Mouse (Mus musculus) myocyte (in vitro differentiated cells): ENCODE measurements around the gene Tmem151b. TPM values are rescaled to one million over a fixed set of nuclear protein-coding genes. Genes with fewer than 3 reads are reported as not detected.

Experiments
- H3K27me3 ChIP-seq: one replicate; pipeline ENCODE4 v1.6.1; 2011; ENCODE audit not compliant: control insufficient read depth, insufficient read depth, insufficient read length
- H3K36me3 ChIP-seq: one replicate; pipeline ENCODE4 v1.6.1; 2011; ENCODE audit not compliant: control insufficient read depth, insufficient read depth
- H3K4me2 ChIP-seq: one replicate; pipeline ENCODE4 v1.6.1; 2011; ENCODE audit warnings: low read depth, control low read depth
- H3K4me3 ChIP-seq: one replicate; pipeline ENCODE4 v1.5.1; 2011; ENCODE audit warnings: mild to moderate bottlenecking, control low read depth, moderate library complexity
- H3K79me2 ChIP-seq: one replicate; pipeline ENCODE4 v1.6.1; 2011; ENCODE audit not compliant: control insufficient read depth, insufficient read depth
- H3ac ChIP-seq: one replicate; pipeline ENCODE4 v1.6.1; 2011; ENCODE audit not compliant: control insufficient read depth, insufficient read length
- CEBPB ChIP-seq: IDR thresholded peaks from 2 replicates; pipeline ENCODE4 v1.6.1; 2011; ENCODE audit warnings: mild to moderate bottlenecking, moderate library complexity; ENCODE audit not compliant: poor library complexity, insufficient read depth, severe bottlenecking
- E2F4 ChIP-seq: IDR thresholded peaks from one replicate; pipeline ENCODE4 v1.6.1; 2011; ENCODE audit warnings: mild to moderate bottlenecking, control low read depth, moderate library complexity; ENCODE audit not compliant: insufficient read depth
- MAX ChIP-seq: IDR thresholded peaks from one replicate; pipeline ENCODE4 v1.6.1; 2011; ENCODE audit warnings: low read depth, mild to moderate bottlenecking, control low read depth
- MYOD1 ChIP-seq, 3 experiments: IDR thresholded peaks; one replicate each; pipeline ENCODE4 v1.6.1; 2011; ENCODE audit warnings: control low read depth in 2 of 3, low read depth in 2 of 3, mild to moderate bottlenecking in 2 of 3, moderate library complexity in 1 of 3; ENCODE audit not compliant: insufficient read length in 2 of 3, control insufficient read depth in 1 of 3
- MYOG ChIP-seq, 3 experiments: IDR thresholded peaks; one replicate each; pipeline ENCODE4 v1.6.1; 2011; ENCODE audit warnings: control low read depth in 2 of 3, low read depth in 2 of 3, mild to moderate bottlenecking in 2 of 3; ENCODE audit not compliant: insufficient read length in 2 of 3, control insufficient read depth in 1 of 3, insufficient read depth in 1 of 3
- POLR2A ChIP-seq: IDR thresholded peaks from one replicate; pipeline ENCODE4 v1.6.1; 2011; ENCODE audit warnings: low read depth, mild to moderate bottlenecking, control low read depth, moderate library complexity; ENCODE audit not compliant: insufficient read length
- POLR2AphosphoS2 ChIP-seq: IDR thresholded peaks from one replicate; pipeline ENCODE4 v1.6.1; 2011; ENCODE audit warnings: low read depth, control low read depth; ENCODE audit not compliant: insufficient read length
- REST ChIP-seq: IDR thresholded peaks from one replicate; pipeline ENCODE4 v1.6.1; 2011; ENCODE audit warnings: mild to moderate bottlenecking, control low read depth, moderate library complexity; ENCODE audit not compliant: insufficient read depth, insufficient read length
- SRF ChIP-seq: IDR thresholded peaks from one replicate; pipeline ENCODE4 v1.6.1; 2011; ENCODE audit warnings: low read depth; ENCODE audit not compliant: control insufficient read depth, insufficient read length
- TCF12 ChIP-seq: IDR thresholded peaks from one replicate; pipeline ENCODE4 v1.6.1; 2011; ENCODE audit warnings: mild to moderate bottlenecking, control low read depth; ENCODE audit not compliant: poor library complexity, insufficient read depth, severe bottlenecking
- TCF3 ChIP-seq: IDR thresholded peaks from one replicate; pipeline ENCODE4 v1.6.1; 2011; ENCODE audit warnings: low read depth, control low read depth; ENCODE audit not compliant: insufficient read length
- USF1 ChIP-seq: IDR thresholded peaks from one replicate; pipeline ENCODE4 v1.6.1; 2011; ENCODE audit warnings: low read depth, mild to moderate bottlenecking, control low read depth, moderate library complexity
- polyA plus RNA-seq: library from polyadenylated mRNA; unstranded; fragments of >200 nt; fragmentation: generic; extraction: Trizol; gene quantifications from one replicate; pipeline ENCODE4 v1.2.1, GENCODE M21; 2012; ENCODE audit warnings: missing spikeins

The Tmem151b gene
- polyA plus RNA-seq, 1 experiment: 0.30 TPM

DNA sequence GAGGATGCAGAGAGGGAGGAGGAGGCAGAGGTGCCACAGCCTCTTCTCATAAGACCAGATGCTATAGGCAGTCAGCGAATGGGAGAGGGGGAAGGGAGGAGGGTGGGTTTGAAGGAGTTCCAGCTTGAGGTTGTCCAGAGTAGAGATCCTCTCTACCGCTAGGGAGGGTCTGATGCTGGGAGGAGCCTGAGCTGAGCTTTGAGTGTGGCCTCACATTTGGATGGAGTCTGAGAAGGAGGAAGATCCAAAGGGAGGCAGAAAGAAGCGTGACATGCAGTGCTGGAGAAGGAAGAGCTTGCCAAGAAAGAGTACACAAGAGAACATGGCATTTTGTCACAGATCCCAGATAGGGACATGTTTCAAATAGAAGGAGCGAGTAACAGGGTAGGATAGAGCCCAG, 11.1 kb downstream of the Tmem151b start:
- H3K79me2 ChIP-seq: no peaks in the 10 kb centered on the region

GRCm38 (mm10) chr17:45536264-45536663, 13.2 kb downstream of the Tmem151b start:
- Histone ChIP-seq H3K4me2 (no peak overlapping the region), H3K36me3 (no peaks in the 10 kb centered on the region), H3K27me3 (peaks cover 61% of the 10 kb centered on the region), H3ac (no peak overlapping the region), H3K79me2 (no peaks in the 10 kb centered on the region), H3K4me3 (no peak overlapping the region)
- TF ChIP-seq MYOD1 (IDR thresholded peaks at IDR 0.05; ENCODE audit: control insufficient read depth in 1 of 3, insufficient read length in 2 of 3, low read depth in 2 of 3) (no peak), REST (peak; percentile 78)

More for the DNA sequence above, 11.1 kb downstream of the Tmem151b start:
- no peak overlapping the region for H3K4me3 ChIP-seq
- H3K36me3 ChIP-seq: no peaks in the 10 kb centered on the region
- TF ChIP-seq MAX: no peak
- TF ChIP-seq POLR2AphosphoS2: no peak
- TF ChIP-seq MYOD1 (IDR thresholded peaks at IDR 0.05; ENCODE audit: control insufficient read depth in 1 of 3, insufficient read length in 2 of 3, low read depth in 2 of 3): no peak
- no peak for TF ChIP-seq TCF12
- no peak for TF ChIP-seq SRF
- no peak for TF ChIP-seq E2F4
- H3K27me3 ChIP-seq: peaks cover 60% of the 10 kb centered on the region
- no peak overlapping the region for H3ac ChIP-seq
- no peak overlapping the region for H3K4me2 ChIP-seq

DNA sequence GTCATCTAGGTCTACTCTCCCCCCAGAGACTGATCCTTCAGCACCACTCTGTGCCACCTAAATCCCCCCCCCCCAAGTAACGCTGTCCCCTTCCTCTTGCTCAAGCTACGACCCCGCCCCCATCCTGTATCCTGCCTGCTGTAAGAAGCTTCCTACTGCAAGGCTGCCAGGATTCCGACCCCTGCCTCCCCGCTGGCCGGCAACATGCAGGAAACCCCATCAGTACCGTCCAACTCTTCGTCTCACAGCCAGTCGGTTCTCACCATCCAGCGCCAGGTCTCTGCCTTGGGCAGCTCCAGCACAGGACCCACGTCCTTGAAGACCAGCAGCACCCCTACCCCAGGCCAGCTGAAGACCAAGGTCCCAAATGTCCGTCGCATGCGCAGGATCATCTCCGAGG, 16.6 kb downstream of the Tmem151b start:
- Histone ChIP-seq H3K4me2 (no peak overlapping the region), H3ac (no peak overlapping the region), H3K27me3 (peaks cover 57% of the 10 kb centered on the region), H3K36me3 (no peaks in the 10 kb centered on the region), H3K4me3 (no peak overlapping the region), H3K79me2 (no peaks in the 10 kb centered on the region)
- TF ChIP-seq POLR2AphosphoS2 (no peak), E2F4 (no peak), CEBPB (no peak), TCF12 (no peak), MAX (no peak), POLR2A (no peak), SRF (no peak), REST (no peak), MYOD1 (IDR thresholded peaks at IDR 0.05; ENCODE audit: control insufficient read depth in 1 of 3, insufficient read length in 2 of 3, low read depth in 2 of 3) (no peak), TCF3 (no peak)

GRCm38 (mm10) chr17:45530346-45530782, 19.1 kb downstream of the Tmem151b start:
- Histone ChIP-seq H3K79me2 (no peaks in the 10 kb centered on the region), H3K36me3 (no peaks in the 10 kb centered on the region)
- TF ChIP-seq MYOG (IDR thresholded peaks at IDR 0.05; ENCODE audit: control insufficient read depth in 1 of 3, insufficient read depth in 1 of 3, insufficient read length in 2 of 3, low read depth in 2 of 3) (no peak), POLR2A (no peak), TCF12 (no peak), USF1 (no peak), POLR2AphosphoS2 (no peak), E2F4 (no peak), TCF3 (no peak), REST (no peak), CEBPB (no peak), MAX (no peak)

DNA sequence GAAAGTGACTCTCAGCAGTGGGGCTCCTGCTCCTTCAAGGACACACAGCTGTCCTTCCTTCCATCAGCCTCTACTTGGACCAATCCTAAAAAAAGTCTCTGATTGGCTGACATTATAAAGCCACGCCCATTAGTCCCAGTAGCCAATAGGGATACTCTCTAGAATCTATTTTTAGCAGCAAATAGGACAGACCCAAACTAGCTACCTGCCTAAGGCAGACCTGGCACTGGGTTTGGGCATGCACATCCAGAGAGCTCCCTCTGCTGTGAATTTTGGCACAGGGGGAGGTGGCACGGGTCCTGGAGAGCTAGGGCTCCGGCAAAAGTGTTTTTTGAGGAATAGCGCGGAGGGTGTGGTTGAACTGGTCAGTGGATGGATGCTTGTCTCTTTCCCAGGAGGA, 22.9 kb downstream of the Tmem151b start:
- Histone ChIP-seq H3K4me3 (no peak overlapping the region), H3K79me2 (no peaks in the 10 kb centered on the region), H3ac (no peak overlapping the region), H3K27me3 (peaks cover 53% of the 10 kb centered on the region), H3K36me3 (no peaks in the 10 kb centered on the region), H3K4me2 (no peak overlapping the region)
- TF ChIP-seq POLR2A (no peak), TCF12 (no peak), MYOD1 (IDR thresholded peaks at IDR 0.05; ENCODE audit: control insufficient read depth in 1 of 3, insufficient read length in 2 of 3, low read depth in 2 of 3) (no peak)

More at GRCm38 (mm10) chr17:45530346-45530782, 19.1 kb downstream of the Tmem151b start:
- no peak overlapping the region for H3K4me3 ChIP-seq
- no peak overlapping the region for H3ac ChIP-seq
- H3K27me3 ChIP-seq: peaks cover 50% of the 10 kb centered on the region
- no peak overlapping the region for H3K4me2 ChIP-seq

GRCm38 (mm10) chr17:45524961-45525360, 24.5 kb downstream of the Tmem151b start:
- Histone ChIP-seq H3K4me2 (no peak overlapping the region), H3K27me3 (peaks cover 45% of the 10 kb centered on the region), H3ac (no peak overlapping the region), H3K4me3 (no peak overlapping the region), H3K36me3 (no peaks in the 10 kb centered on the region), H3K79me2 (no peaks in the 10 kb centered on the region)
- TF ChIP-seq POLR2A (no peak), E2F4 (no peak), REST (no peak), USF1 (no peak), MYOD1 (IDR thresholded peaks at IDR 0.05; ENCODE audit: control insufficient read depth in 1 of 3, insufficient read length in 2 of 3, low read depth in 2 of 3) (no peak), MYOG (IDR thresholded peaks at IDR 0.05; ENCODE audit: control insufficient read depth in 1 of 3, insufficient read depth in 1 of 3, insufficient read length in 2 of 3, low read depth in 2 of 3) (no peak), CEBPB (no peak), SRF (no peak), MAX (no peak), POLR2AphosphoS2 (no peak), TCF3 (no peak), TCF12 (no peak)
